Mouse (Mus musculus): ENCODE data around the gene Rnaseh2b. TPM values are rescaled to one million over a fixed set of nuclear protein-coding genes. Genes with fewer than 3 reads are reported as not detected.

Gene Rnaseh2b
- polyA plus RNA-seq, 1 experiment from 2014 or later = 60.0 TPM

DNA sequence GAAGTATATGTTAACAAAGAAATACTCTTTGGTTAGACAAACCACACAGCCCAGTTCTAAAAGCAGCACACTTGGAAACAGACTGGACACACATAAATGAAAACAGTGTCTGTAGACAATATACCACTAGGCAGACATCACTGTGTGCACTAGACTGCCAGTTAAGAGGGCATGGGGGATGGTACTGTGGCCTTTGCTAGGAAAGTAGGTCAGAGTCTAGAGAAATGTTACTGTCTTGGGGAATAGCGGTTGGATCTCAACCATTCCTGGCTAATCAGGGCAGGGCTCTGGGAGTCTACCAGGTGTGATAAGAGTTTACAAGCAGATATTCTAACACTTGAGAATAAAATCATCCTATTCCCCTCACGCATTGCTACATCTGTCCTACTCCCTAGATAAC is 103.0 kb downstream of the Rnaseh2b start:
- Histone ChIP-seq H3K4me3 (no peak overlapping the region), H3K9me3 (no peaks in the 10 kb centered on the region), H3K4me2 (no peak overlapping the region), H3K9ac (no peak overlapping the region), H3K27me3 (no peaks in the 10 kb centered on the region), H3K36me3 (no peaks in the 10 kb centered on the region), H3K27ac (no peak overlapping the region), H3K4me1 (peaks cover 19% of the 10 kb centered on the region; the same call in 1 of the 2 replicates)
- WGBS = 90% methylated on average over 2 of the region's 2 CpGs
- ATAC-seq (ENCODE audit: insufficient number of reproducible peaks, insufficient read depth, low FRiP score, low TSS enrichment, low read depth) = no peak

DNA sequence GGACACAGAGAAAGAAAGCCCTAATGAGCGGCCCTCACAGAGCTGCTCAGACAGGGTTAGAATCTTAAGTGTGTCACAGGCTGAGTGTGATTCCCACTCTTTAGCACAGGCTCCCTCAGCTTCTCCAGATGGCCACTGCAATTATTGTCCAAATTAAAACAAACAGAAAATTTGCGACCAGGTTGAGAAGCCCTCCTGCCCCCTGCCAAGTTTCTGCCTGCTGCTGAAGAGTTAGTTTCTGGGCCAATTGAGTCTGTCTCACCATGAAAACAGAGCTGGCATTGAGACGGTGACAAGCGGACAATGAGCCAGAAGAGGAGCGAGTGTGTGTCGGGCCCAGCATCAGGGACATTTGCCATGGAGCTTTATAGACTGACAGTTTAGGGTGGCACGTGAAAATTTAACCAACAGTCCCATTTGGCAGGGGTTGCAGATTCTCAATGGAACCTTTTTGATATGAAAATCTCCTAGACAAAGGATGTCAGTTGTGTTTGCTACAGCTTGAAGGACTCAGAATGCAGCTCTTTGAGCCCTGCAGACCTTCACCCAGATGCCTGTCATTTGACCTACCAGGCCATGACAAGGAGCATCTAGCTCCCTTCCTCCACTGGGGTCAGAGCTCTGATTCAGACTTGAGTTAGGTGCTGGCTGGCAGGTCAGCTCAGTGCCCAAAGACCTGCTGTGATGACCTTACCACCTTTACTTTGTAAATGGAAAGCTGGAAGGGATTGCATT is 123.8 kb downstream of the Rnaseh2b start:
- H3K27me3 ChIP-seq = no peaks in the 10 kb centered on the region
- H3K36me3 ChIP-seq = no peaks in the 10 kb centered on the region
- no peak for ATAC-seq (ENCODE audit: insufficient number of reproducible peaks, insufficient read depth, low FRiP score, low TSS enrichment, low read depth)
- H3K27ac ChIP-seq = no peak overlapping the region
- H3K4me1 ChIP-seq = peaks cover 10% of the 10 kb centered on the region
- H3K4me3 ChIP-seq = no peak overlapping the region
- WGBS = 68% methylated on average over 7 of the region's 7 CpGs
- no peak overlapping the region for H3K9ac ChIP-seq
- H3K4me2 ChIP-seq = no peak overlapping the region
- no peaks in the 10 kb centered on the region for H3K9me3 ChIP-seq

DNA sequence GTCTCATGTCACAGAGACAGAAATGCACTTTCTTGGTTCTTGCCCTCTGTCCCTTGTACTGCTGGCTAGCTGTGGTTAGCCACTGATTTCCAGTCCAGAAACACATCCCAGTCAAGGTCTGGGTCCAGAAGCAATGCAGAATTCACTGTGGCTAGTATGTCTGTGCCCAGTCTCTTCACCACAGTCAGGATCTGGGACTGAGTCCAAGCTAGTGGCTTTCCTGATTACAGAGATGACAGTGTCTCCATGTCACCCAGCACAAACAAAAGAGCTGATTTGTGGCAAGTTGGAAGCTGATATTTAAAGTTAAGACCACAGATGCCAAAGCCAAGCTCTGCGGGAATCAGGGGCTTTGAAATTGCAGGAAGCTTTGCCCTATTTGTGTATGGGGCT is 124.3 kb downstream of the Rnaseh2b start:
- Histone ChIP-seq H3K4me2 (no peak overlapping the region), H3K4me3 (no peak overlapping the region), H3K4me1 (peaks cover 10% of the 10 kb centered on the region), H3K9ac (no peak overlapping the region), H3K27me3 (no peaks in the 10 kb centered on the region), H3K9me3 (no peaks in the 10 kb centered on the region), H3K27ac (no peak overlapping the region), H3K36me3 (no peaks in the 10 kb centered on the region)
- ATAC-seq (ENCODE audit: insufficient number of reproducible peaks, insufficient read depth, low FRiP score, low TSS enrichment, low read depth) = no peak
- 39% methylated on average over 1 of the region's 1 CpGs for WGBS

DNA sequence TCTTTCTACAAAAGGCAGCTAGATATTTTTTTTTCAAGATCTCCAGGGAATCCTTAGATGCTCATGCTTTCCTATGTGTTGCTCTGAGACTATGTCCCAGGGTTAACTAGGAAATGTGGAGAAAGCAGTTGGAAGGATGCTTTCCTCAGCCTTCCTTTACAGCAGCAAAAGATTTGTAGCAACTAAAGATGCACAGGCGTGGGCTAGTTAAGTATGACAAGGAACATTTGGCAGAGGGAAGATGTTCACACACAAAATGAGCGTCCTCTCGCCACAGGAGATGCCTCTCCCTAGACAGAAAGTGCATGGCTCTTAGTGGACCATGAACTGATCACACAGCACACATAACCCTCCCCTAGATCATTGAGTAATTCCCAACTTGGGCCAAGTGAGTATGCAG is 125.1 kb downstream of the Rnaseh2b start:
- no peaks in the 10 kb centered on the region for H3K36me3 ChIP-seq
- no peak overlapping the region for H3K27ac ChIP-seq
- no peak for ATAC-seq (ENCODE audit: insufficient number of reproducible peaks, insufficient read depth, low FRiP score, low TSS enrichment, low read depth)
- no peaks in the 10 kb centered on the region for H3K9me3 ChIP-seq
- peaks cover 10% of the 10 kb centered on the region for H3K4me1 ChIP-seq
- WGBS = 84% methylated on average over 3 of the region's 3 CpGs
- H3K4me3 ChIP-seq = no peak overlapping the region
- H3K27me3 ChIP-seq = no peaks in the 10 kb centered on the region
- no peak overlapping the region for H3K4me2 ChIP-seq
- H3K9ac ChIP-seq = no peak overlapping the region

DNA sequence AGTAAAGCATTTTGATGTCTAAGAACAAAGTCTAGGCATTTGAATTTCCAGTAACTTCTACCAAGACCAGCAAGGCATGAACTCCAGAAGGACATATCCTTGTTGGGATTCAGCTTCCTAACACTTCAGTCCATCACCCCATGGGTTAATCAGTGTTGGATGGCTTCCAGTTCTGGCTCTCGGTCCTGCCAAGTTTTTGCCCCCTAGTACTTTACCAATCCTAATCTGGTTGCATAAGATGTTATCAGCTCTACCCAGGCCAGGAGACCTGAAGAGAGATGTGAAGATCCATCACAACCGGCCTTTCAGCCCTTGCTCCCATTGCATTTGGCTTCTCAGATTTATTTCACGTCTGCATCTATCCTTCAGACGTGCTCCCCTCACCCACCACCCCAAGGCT is 129.9 kb downstream of the Rnaseh2b start:
- H3K27me3 ChIP-seq = no peaks in the 10 kb centered on the region
- WGBS = 66% methylated on average over 4 of the region's 4 CpGs
- no peak overlapping the region for H3K9ac ChIP-seq
- no peaks in the 10 kb centered on the region for H3K4me1 ChIP-seq
- H3K4me2 ChIP-seq = no peak overlapping the region
- ATAC-seq (ENCODE audit: insufficient number of reproducible peaks, insufficient read depth, low FRiP score, low TSS enrichment, low read depth) = no peak
- H3K36me3 ChIP-seq = no peaks in the 10 kb centered on the region
- H3K4me3 ChIP-seq = no peak overlapping the region
- H3K9me3 ChIP-seq = no peaks in the 10 kb centered on the region
- H3K27ac ChIP-seq = no peak overlapping the region

Other genes with a start within 250 kb of the Rnaseh2b start
- 1.2 and 1.5 TPM in 2 replicates for gene Dleu7, start 458 bp downstream of the Rnaseh2b start, polyA plus RNA-seq (2015; fragmentation: Nextera tagmentation; extraction: Ambion mirVana)
- gene Gucy1b2, start 163.7 kb downstream of the Rnaseh2b start, polyA plus RNA-seq (2015; fragmentation: Nextera tagmentation; extraction: Ambion mirVana) = 0.14 and 0.51 TPM in 2 replicates

All from embryonic facial prominence, embryonic 13.5 days (tissue).